Mouse (Mus musculus) kidney, postnatal 0 days (tissue): ENCODE measurements around the gene Gm16223. TPM values are rescaled to one million over a fixed set of nuclear protein-coding genes. Genes with fewer than 3 reads are reported as not detected.

ENCODE experiments used
- ATAC-seq: fragments of 200-750 bp; cut with Nextera tagmentation; replicated peaks from 2 replicates; pipeline ENCODE4 v1.8.0; 2017; ENCODE audit warnings: low read depth, moderate number of reproducible peaks, moderate TSS enrichment, moderate library complexity; ENCODE audit not compliant: low FRiP score
- DNase-seq: peaks from one replicate; pipeline ENCODE4 v3.0.0-alpha.2; 2016; ENCODE audit warnings: low spot score
- H3K27ac ChIP-seq: fragments of 300-500 bp; sonication (generic); 2 replicates; pipeline ENCODE4 v1.5.1; 2014; ENCODE audit warnings: mild to moderate bottlenecking
- H3K27me3 ChIP-seq: fragments of 300-500 bp; sonication (generic); 2 replicates; pipeline ENCODE4 v1.6.1; 2014; ENCODE audit warnings: low read length, mixed read lengths; ENCODE audit not compliant: insufficient read depth
- H3K36me3 ChIP-seq: fragments of 300-500 bp; sonication (generic); 2 replicates; pipeline ENCODE4 v1.6.1; 2014; ENCODE audit warnings: low read length, mixed read lengths; ENCODE audit not compliant: insufficient read depth
- H3K4me1 ChIP-seq: fragments of 300-500 bp; sonication (generic); replicated peaks from 2 replicates; pipeline ENCODE4 v1.6.1; 2014; ENCODE audit warnings: antibody characterized with exemption, low read length, mixed read lengths; ENCODE audit not compliant: insufficient read depth
- H3K4me2 ChIP-seq: fragments of 300-500 bp; sonication (generic); 2 replicates; pipeline ENCODE4 v1.6.1; 2014; ENCODE audit warnings: mild to moderate bottlenecking, low read length, moderate library complexity, mixed read lengths
- H3K4me3 ChIP-seq: fragments of 300-500 bp; sonication (generic); replicated peaks from 2 replicates; pipeline ENCODE4 v1.5.1; 2014; ENCODE audit warnings: low read depth, low read length
- H3K9ac ChIP-seq: fragments of 300-500 bp; sonication (generic); 2 replicates; pipeline ENCODE4 v1.6.1; 2014; ENCODE audit warnings: low read depth, low read length
- H3K9me3 ChIP-seq: fragments of 300-500 bp; sonication (generic); replicated peaks from 2 replicates; pipeline ENCODE4 v1.6.1; 2016; ENCODE audit warnings: low read length, inconsistent platforms, mixed read lengths
- CTCF ChIP-seq: IDR thresholded peaks from 2 replicates; pipeline ENCODE4 v1.5.1; 2016; ENCODE audit warnings: antibody characterized with exemption, low read depth, mild to moderate bottlenecking, moderate library complexity
- WGBS: fragments of 180-500 bp; shearing (Covaris S2); extraction: QIAGEN DNeasy Blood & Tissue Kit; methylation state at CpG from one replicate; pipeline ENCODE4 v1.1.7; 2014; 5-methylcytosine and 5-hydroxymethylcytosine counted together
- polyA plus RNA-seq: library from polyadenylated mRNA; unstranded; fragments of >200 nt; fragmentation: Nextera tagmentation; extraction: Ambion mirVana; gene quantifications from 2 replicates; pipeline ENCODE4 v1.2.1, GENCODE M21; 2015

The Gm16223 gene
- polyA plus RNA-seq, 1 experiment from 2014 or later, result not detected

DNA sequence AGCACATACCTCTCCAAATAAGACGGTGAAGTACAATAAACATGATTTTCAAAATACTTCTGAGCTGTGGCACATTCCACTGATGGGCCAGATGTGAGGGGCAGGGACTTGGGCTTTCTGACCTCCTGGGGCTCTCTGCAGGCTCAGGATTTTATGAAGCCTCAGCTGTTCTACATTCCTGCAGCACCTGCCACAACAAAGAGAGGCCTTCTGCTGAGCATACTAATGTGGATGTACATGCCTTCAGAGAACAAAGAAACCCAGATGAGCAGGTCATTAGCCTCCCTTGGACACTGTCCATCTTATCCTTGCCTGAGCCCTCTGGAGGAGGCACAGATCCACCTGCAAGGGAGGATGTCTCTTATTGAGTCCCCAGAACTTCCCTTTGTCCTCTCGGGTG is 97.0 kb downstream of the Gm16223 start:
- Histone ChIP-seq H3K27me3 (no peaks in the 10 kb centered on the region), H3K4me1 (no peaks in the 10 kb centered on the region), H3K9ac (no peak overlapping the region), H3K27ac (no peak overlapping the region), H3K9me3 (no peaks in the 10 kb centered on the region), H3K4me2 (no peak overlapping the region), H3K36me3 (no peaks in the 10 kb centered on the region), H3K4me3 (no peak overlapping the region)
- ATAC-seq (no peak), DNase-seq (no peak)
- no peak for TF ChIP-seq CTCF
- WGBS, result 61% methylated on average over 2 of the region's 2 CpGs

DNA sequence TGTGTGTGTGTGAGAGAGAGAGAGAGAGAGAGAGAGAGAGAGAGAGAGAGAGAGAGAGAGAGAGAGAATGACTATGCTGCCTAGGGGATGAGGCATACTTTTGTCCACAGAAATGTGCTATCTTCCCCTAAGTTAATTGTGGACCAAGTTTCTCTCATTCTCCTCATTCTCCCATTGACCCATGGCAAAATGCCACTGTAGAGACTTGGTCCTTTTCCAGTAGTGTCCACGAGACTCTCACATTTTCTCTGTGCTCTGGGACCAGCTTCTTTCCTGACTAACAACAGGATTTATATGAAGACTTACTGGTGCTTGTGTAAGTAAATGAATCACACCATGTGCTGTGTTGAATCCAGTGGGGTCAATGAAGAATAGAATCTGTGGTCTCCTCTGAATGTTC is 98.6 kb downstream of the Gm16223 start:
- H3K4me1 ChIP-seq, result no peaks in the 10 kb centered on the region
- ATAC-seq, result no peak
- H3K9me3 ChIP-seq, result no peaks in the 10 kb centered on the region
- H3K27me3 ChIP-seq, result no peaks in the 10 kb centered on the region
- H3K36me3 ChIP-seq, result no peaks in the 10 kb centered on the region
- H3K9ac ChIP-seq, result no peak overlapping the region
- H3K27ac ChIP-seq, result no peak overlapping the region
- DNase-seq, result no peak
- H3K4me3 ChIP-seq, result no peak overlapping the region
- WGBS, result 29% methylated on average over 1 of the region's 1 CpGs
- no peak for TF ChIP-seq CTCF
- H3K4me2 ChIP-seq, result no peak overlapping the region

DNA sequence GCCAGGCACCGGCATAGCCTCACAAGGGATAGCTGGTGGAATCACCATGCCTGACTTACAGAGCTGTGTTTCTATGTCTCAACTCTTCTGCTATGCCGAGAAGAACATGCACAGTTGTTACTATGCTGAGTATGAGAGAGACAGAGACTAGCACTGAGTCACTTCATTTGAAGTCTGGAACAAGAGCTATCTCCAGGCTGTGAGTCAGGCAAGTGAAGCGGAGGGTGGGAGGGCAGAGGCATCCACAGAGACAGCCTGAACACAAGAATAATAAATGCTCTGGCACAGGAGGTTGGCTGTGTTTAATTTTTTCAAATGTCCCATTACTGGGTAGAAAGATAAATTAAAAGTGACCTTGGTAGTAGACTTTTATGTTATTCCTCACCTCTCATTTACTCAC is 100.3 kb downstream of the Gm16223 start:
- Histone ChIP-seq H3K4me2 (no peak overlapping the region), H3K9me3 (no peaks in the 10 kb centered on the region), H3K4me3 (no peak overlapping the region), H3K36me3 (no peaks in the 10 kb centered on the region), H3K27ac (no peak overlapping the region), H3K9ac (no peak overlapping the region), H3K27me3 (no peaks in the 10 kb centered on the region), H3K4me1 (no peaks in the 10 kb centered on the region)
- ATAC-seq (no peak), DNase-seq (no peak)
- no peak for TF ChIP-seq CTCF
- 81% methylated on average over 3 of the region's 3 CpGs for WGBS

DNA sequence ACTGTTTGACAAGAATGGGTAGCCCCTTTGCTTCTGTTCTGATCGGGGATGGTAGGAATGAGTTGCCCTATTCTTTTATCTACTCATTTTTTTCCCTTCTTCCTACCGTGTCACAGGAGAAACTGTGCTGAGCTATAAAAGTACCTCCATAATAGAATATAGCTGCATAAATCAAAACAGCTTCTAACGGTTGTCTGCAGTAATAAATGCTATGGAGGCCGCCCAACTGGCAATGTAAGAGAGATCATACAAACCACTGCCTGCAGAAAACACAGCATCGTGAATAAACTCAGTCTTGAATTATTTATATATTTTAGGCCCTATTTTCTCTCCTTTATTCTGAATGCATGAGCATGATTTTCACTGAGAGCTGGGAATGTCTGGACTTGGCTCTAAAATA is 101.0 kb downstream of the Gm16223 start:
- ATAC-seq (no peak), DNase-seq (no peak)
- Histone ChIP-seq H3K27ac (no peak overlapping the region), H3K4me2 (no peak overlapping the region), H3K4me3 (no peak overlapping the region), H3K27me3 (no peaks in the 10 kb centered on the region), H3K4me1 (no peaks in the 10 kb centered on the region), H3K9me3 (no peaks in the 10 kb centered on the region), H3K36me3 (no peaks in the 10 kb centered on the region), H3K9ac (no peak overlapping the region)
- TF ChIP-seq CTCF, result no peak
- WGBS, result 63% methylated on average over 5 of the region's 5 CpGs

GRCm38 (mm10) chr5:42174109-42174508 is 106.3 kb downstream of the Gm16223 start:
- ATAC-seq, result no peak
- no peak overlapping the region for H3K4me3 ChIP-seq
- TF ChIP-seq CTCF, result peak; percentile 17; the same call in 1 of the 2 replicates
- no peak overlapping the region for H3K27ac ChIP-seq
- H3K27me3 ChIP-seq, result no peaks in the 10 kb centered on the region
- H3K4me1 ChIP-seq, result no peaks in the 10 kb centered on the region
- no peak overlapping the region for H3K4me2 ChIP-seq
- H3K9ac ChIP-seq, result no peak overlapping the region
- no peaks in the 10 kb centered on the region for H3K9me3 ChIP-seq
- DNase-seq, result no peak
- no peaks in the 10 kb centered on the region for H3K36me3 ChIP-seq
- WGBS, result 58% methylated on average over 2 of the region's 2 CpGs

DNA sequence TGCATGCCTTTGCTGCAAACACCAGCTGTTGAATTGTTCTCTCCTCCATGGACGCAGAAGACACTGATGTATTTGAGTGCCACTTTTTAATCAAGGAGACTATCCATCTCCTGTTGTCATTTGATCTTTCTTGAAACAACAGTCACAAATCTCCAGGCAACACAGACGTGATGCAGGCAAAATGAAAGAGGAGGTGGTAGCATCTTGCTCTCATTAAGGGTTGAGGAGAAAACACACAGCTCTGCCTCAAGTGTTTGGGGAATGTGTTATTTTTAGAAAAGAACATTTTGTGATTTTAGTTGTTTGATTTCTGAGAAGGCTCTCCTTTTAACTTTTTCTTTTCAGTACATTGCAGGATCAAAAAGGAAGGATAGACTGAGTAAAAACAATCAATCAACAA is 107.7 kb downstream of the Gm16223 start:
- Histone ChIP-seq H3K9ac (no peak overlapping the region), H3K4me1 (no peaks in the 10 kb centered on the region), H3K9me3 (no peaks in the 10 kb centered on the region), H3K27ac (no peak overlapping the region), H3K4me2 (no peak overlapping the region), H3K36me3 (no peaks in the 10 kb centered on the region), H3K4me3 (no peak overlapping the region), H3K27me3 (no peaks in the 10 kb centered on the region)
- DNase-seq (no peak), ATAC-seq (no peak)
- TF ChIP-seq CTCF, result no peak
- 34% methylated on average over 2 of the region's 2 CpGs for WGBS

GRCm38 (mm10) chr5:42198493-42198892 is 130.7 kb downstream of the Gm16223 start:
- no peak overlapping the region for H3K4me2 ChIP-seq
- TF ChIP-seq CTCF, result no peak

More at GRCm38 (mm10) chr5:42198493-42198892, 130.7 kb downstream of the Gm16223 start:
- no peaks in the 10 kb centered on the region for H3K27me3 ChIP-seq
- H3K4me1 ChIP-seq, result no peaks in the 10 kb centered on the region
- no peak overlapping the region for H3K27ac ChIP-seq
- no peaks in the 10 kb centered on the region for H3K36me3 ChIP-seq
- H3K9ac ChIP-seq, result no peak overlapping the region
- H3K9me3 ChIP-seq, result no peaks in the 10 kb centered on the region
- no peak for DNase-seq
- no peak overlapping the region for H3K4me3 ChIP-seq
- 81% methylated on average over 3 of the region's 3 CpGs for WGBS
- no peak for ATAC-seq
